Mouse (Mus musculus) ZHBTc4 (cell line): ENCODE data around the gene Nrp2.
A peak's percentile ranks its signal among the peaks of the same experiment; 100 is the strongest.

Experiments
- DNase-seq: peaks from one replicate; pipeline ENCODE4 v3.0.0-alpha.2; 2011; ENCODE audit warnings: low read depth, low spot score

The Nrp2 gene

DNA sequence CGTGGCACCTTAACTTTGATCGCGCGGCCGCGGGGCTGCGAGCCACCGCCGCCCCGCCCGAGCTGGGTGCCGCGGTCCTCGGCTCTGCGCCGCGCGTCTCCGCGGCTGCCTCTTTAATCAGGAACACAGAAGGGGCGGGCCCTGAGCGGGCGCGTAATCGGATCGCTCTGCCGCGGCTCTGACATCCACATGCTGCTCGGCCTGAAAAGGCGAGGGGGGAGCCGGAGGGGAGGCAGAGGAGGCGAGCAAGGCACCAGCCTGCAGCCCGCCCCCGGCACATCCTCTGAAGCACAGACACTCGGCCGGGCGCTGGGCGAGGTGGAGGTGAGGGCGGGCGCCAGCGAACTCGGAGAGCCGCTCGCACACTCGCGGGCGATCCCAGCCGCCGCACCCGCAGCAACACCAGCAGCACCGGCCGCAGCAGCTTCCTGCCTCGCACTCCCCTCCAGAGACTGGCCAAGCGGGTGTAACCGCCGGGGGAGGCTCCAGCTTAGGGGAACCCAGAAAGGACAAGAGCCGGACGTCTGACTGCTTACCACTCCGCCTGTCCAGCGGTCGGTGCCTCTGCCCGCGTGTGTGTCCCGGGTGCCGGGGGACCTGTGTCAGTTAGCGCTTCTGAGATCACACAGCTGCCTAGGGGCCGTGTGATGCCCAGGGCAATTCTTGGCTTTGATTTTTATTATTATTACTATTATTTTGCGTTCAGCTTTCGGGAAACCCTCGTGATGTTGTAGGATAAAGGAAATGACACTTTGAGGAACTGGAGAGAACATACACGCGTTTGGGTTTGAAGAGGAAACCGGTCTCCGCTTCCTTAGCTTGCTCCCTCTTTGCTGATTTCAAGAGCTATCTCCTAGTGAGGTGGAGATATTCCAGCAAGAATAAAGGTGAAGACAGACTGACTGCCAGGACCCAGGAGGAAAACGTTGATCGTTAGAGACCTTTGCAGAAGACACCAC is at the start of gene Nrp2:
Nrp2 (plus strand) TSS at position 128 of the 959 bp plus-strand sequence.
- DNase-seq, result peak; percentile 91

DNA sequence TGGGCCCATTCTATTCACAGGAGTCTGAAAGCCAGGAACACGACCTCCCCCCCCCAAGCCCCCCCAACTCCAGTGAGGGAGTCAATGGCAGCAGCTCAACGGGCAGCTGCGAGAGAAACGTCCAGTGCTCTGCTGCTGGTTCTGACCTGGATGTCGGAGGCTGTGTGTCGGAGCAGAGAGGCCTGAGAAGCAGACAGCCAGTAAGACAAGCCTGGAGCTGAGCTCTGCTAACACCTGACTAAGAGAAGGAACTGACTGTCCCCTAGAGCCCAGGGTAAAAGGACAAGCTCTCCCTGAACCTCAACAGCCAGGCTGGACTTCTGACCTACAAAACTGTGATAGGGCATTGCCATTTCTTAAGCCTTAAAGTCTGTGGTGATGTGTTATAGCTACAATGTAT is 48.6 kb upstream of the Nrp2 start:
- no peak for DNase-seq

DNA sequence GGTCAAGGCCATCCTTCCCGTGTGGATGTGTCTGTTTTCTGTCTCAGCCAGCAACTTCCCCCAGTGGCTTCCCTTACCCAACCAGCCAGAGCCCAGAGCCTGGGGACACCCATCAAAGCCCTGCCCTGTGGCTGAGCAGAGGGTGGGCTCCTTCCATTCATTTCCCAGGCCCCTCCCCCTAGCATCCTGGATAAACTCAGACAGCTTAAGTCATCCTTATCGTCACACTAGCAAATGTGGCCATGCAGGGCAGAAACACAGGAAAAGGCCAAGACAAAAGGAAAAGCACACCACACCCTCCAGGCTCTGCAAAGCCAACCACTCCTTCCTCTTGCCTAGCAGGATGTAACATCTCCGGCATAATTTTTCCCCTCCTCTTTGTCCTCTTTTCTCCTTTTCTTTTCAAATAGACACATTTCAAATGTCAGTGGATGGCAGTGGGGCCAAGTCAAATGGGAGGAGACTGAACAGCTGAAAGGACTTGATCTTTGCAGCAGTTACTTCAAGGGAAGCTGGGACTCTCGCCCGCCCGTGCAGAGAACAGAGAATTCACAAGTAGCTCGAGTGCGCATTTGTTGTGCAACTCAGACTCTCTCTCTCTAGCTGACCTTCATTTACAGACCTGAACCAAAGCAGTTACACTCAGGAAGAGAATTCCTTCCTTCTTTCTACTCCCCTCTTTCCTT is 38.0 kb upstream of the Nrp2 start:
- DNase-seq, result peak; percentile 95

DNA sequence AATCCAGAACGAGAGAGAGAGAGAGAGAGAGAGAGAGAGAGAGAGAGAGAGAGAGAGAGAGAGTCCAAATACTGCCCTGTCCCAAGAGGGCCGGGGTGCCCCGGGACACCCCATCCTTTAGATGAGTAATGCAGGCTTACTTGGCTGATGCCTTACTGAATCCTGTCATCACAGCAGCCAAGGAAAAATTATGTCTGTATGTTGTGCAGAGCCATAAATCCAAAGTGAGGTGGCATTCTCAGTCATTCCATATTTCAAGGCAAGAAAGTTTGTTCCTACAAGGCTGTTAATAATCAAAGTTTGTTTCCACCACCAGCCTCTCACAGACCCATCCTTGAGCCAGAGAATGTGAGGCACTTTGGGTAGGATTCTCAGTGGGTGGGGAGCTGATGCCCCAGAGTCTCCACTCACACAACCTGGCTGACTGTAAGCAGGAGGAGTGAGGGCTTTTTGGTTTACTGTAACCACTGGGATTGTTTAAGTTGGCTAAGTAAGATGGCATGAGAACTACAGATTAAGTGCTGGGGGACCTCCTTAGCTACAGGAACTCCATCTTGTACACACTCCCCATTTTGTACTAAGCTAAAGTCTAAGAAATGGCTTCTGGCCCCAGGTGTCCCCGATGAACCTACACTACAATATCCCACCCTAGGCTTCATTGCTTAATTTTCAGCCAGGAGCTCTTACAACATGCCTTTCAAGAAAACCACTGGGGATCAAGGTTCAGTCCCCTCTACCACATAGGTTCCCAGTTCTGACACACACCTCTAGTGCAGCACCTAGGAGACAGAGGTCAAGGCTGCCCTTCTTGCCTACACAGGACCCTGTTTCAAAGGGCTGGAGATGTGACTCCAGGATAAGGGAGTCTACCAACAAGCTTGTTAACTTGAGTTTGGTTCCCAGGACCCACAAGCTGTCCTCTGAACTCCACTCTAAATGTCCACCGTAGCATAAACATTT is 37.0 kb upstream of the Nrp2 start:
- DNase-seq, result no peak

DNA sequence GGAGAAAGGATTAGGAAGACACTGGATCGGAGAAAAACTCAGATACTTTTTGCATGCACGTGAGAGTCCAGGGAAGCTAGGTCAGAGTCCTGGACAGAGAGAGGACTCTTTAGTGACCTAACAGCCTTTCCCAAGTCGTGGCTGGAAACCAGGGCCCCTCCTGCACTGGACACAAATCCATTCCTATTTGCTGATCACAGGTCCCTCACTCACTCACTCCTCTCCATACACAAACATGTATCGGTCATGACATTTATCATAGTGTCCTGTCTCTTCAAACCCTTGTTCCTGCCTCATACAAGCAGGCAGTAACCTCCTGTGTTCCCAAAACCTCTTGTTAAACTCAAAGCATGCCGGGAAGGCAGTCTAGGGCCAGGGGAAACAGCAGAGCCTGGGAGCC is 36.3 kb upstream of the Nrp2 start:
- DNase-seq, result no peak

DNA sequence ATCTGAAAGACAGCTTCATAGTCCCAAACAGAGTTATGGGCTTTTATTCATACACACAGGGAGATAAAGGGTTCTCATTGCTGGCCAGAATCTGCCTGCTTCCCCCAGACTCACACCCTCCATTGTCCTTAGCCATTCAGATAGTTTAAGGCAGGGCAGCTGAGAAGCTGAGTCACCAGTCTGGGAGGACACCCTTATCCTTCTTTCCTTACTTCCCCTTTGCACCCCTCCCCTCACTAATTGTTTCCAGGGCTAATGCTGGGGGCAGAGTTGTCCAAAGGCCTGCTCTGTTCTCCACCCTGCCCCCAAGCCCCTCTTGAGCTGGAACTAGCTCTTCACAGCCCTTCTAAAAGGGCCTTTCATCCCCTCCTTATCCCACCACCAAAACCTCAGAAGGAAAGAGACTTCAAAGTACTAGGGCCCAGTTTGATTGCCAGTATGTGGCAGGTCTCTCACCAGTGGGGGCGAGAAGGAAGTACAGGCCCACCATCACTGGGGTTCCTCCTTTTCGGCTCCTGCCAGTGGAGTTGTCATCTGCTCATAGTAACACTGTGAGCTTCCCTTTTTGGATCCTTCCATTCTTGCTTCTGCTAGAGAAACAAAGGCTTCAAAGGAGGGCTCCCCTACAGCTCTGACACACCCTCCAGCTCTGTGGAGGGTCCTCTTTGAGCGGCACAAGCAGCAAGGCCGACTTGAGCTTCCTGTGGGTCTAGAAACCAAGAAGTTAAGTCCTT is 24.3 kb upstream of the Nrp2 start:
- DNase-seq, result peak; percentile 86

DNA sequence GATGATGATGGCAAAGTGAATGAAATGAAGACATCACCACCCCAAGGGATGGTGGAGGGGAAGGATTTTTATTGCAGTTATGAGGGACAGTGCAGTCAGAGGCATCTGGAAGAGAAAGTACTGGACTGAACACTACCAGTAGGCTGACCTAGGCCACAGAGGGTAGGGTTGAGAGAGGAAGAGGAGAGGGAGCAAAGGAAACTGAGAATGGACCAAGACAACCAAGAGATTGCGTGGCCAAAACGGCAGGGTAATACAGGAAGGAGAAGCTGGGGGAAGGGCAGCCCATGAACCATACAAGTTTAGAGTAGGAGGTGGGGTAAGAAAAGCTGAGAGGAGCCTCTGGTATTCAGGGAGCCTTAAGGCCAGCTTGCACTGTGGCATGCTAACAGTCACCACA is 23.6 kb upstream of the Nrp2 start:
- DNase-seq, result no peak

DNA sequence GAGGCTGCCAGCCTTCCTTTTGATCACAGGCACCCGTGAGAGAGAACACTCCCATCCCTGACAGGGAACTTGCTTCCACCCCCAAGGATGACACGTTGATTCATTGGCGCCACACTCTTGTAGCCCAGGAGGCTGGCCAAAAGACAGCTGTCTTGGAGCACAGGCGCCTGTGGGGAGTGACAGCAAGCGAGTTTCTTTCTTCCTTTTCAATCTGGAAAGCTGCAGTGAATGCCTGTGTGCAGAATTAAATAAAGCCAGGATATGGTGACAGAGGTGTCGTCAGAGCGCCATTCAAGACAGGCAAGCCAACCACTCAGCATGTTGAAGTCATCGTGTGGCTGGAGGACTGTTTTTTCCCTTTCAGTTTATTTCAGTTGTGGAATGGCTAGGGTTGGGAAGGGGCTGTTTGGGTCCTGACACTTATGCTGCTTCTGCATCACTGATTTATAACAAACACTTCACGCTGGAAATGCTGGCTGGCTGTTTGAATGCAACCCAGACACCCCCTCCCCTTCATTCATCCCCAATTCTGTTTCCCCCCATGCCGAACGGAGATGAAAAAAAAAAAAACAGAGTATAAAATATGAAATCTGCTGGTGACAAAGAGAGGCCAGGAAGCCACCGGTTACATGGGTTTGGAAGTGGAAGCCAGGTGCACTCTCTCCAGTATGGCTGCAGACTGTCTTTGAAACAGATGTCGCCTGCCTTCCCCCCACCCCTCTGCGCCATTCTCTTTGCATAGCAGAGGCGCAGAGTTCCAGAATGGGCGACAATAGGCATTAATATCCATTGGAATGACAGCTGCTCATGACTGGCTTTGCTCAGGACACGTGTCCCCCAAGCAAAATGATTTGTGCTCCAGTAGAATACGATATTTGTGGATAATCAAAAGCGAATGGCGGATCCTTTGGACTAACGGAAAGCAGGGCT is 20.4 kb upstream of the Nrp2 start:
- no peak for DNase-seq

DNA sequence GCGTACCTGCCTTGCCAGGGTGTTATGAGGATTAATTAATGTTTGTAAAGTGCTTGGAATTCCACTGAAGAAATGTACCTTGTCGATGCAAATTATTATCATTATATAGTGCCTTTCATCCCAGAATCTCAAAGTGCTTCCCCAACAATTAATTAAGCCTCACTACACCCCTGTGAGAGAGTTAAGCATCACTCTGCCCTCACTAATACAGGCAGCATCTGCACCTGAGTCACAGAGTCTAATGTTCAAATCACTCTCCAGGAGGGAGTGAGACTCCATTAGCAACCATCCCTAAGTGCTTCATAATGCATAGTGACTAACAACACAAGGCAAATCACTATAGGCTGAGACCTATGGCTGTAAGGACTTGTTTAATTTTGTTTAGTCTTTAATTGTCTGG is 19.6 kb upstream of the Nrp2 start:
- no peak for DNase-seq

DNA sequence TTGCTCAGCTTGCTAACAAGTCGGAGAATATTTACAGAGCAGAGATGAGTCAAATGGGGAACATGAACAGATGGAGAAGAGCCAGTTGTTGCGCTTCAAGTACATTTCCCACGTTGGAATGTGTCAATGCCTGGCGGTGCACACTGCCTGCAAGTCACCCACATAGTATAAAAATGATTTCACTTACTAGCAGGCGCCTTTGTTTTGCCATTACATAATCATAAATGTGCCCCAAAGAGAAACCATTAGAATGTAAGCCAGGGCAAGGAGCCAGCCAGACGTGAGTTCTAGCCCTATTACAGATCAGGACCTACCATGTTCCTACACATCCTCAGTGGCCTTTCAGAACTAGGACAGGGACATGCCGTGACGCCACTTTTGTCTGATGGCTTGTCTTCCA is 15.6 kb upstream of the Nrp2 start:
- no peak for DNase-seq

DNA sequence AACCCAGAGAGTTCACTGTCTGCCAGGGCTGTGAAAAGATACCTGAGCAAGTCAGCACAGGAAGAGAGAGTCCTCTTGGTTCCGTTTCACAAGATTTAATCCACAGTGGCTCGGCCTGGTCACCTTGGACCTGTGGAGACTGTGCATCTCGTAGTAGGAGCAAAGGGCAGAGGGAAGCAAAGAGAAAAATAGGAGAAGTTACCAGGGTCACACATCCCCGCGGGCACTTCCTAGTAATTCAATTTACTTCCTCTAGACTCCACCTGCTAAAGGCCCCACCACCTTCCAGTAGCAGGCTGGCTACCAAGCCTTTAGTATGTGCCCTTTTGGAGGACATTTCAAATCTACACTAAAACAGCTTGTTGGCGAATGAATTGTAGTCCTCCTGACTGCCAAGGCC is 11.9 kb upstream of the Nrp2 start:
- DNase-seq, result no peak

DNA sequence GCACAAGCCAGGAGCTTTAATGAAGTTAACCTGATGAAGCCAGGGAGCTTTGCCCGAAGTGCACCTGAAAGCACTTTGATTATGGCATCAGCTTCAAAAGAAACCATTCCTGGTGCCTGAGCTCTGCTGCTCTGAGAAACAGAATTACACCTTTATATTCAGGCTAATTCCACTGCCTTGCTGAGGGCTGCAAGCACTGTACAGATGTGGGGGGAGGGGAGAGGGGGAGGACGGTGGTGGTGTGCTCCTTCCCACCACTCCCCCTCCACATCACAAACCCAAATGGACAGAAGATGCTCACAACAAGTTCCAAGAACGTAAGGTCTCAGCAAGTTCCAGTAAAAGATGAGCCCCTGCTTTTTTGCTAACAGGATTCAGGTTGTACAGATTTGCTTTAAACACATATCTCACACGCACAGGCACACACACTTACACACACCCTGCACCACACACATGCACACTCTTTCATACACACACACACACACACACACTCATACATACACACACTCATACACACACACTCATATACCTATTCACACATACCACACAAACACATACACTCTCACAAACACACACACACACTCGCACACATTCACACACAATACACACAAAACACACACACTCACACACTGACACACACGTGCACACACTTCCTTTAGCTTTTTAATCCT is 6.6 kb upstream of the Nrp2 start:
- DNase-seq, result no peak

DNA sequence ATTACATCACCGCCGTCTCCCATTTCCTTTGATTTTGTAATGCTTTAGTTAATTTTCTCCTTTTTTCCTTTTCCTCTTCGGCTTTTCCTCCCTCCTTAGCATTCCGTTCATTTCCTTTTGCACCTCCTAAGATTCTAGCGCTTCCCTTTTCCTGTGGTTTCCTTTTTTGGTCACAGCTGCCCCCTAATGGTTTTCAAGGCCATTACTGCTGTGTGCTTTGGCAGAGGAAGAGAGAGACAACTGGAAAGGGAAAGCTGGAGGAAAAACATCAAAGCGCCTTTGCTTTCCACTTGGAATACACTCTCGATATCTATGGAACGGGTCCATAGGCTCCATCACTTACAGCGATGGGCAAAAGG is 6.1 kb upstream of the Nrp2 start:
- peak; percentile 71 for DNase-seq

DNA sequence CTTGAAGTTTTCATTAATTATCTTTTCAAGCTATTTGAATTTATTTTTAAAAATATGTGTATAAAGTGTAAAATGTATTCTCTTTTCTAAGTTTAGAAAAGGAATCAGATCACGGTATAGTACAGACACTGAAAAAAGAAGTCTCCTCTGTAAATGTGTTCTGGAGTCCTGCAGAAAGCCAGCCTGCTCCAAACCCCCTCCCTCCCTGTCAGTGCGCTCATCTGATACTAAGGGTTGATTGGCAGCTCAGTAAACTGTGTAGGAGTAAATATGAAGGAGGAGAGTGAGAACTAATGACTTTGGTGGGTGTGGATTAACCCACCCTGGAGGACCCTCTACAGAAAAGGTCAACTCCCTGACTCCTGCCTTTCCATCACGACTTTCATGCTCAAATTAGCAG is 5.7 kb upstream of the Nrp2 start:
- DNase-seq, result no peak

DNA sequence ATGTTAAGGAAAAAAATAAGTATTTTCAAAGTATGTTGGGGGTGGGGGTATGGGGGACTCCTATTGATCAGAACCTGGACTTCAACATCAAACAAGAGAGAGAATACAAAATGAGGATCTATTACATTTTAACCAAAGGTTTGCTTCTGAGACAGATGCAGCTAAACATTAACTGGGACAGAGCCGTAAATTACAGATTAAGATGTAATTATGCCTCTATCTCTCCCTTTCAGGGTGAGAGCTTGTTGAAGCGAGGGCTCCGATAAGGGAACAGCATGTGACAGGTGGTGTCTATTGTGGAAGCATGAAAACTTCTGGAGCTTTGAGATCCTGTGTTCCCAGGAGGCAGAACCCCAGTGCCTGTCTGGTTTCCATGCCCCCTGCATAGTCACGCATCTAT is 3.3 kb upstream of the Nrp2 start:
- no peak for DNase-seq

DNA sequence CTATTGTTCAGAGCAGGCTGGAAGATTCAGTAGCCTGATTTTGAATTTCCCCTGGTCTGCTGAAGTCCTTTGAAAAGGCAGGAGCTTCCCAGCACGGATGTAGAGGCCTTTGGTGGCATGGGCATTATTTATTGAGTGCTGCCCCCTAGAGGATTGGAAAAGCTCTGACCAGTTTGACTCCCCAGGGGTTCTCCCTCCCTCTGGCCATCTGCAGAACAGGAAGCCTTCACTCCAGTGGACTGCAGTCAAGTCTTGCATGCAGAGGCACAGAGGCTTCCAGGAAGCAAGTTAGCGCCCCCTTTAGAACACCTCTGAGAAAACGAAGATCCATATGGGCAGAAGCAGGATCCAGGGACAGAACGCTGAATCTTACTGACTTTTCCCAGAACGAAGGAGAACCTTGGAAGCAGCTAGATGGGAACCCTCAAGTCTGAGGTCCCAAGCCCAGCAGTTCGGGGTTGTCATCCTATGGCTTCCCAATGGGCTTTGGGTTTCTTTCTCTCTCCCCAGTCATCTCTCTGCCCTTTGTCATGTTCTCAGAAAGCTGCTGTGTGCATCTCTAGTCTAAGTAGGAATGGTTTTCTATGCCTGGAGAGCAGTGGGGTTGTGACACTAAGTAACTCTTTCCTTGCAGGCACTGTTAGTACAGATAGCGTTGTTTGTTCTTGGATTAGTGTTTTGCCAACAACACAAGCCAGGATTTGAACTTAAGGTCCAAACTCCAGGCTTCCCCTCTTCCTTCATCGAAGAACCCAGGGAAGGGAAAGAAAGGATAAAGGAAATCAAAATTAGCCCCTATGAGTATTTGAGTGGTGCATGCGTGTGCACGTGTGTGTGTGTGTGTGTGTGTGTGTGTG is 1.8 kb upstream of the Nrp2 start:
- DNase-seq, result peak; percentile 93

DNA sequence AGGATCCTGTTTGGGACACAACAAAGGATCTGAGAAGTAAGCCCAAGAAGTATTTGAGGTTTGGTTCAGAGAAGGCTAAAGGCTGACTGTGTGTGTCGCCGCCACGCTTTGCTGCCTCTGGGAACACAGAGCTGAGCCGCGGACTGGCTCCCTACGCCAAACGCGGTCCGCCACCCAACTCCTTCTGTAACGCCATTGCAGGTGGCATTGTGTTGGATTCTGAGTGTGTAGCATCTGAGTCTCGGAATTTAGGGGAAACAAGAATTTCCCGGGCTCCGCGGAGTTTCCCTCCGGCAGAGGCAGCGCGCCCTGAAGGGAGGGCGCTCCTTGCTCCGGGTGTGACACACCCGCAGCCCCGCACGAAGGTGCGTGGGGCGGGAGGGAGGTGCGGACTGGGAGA is 342 bp upstream of the Nrp2 start:
- no peak for DNase-seq

DNA sequence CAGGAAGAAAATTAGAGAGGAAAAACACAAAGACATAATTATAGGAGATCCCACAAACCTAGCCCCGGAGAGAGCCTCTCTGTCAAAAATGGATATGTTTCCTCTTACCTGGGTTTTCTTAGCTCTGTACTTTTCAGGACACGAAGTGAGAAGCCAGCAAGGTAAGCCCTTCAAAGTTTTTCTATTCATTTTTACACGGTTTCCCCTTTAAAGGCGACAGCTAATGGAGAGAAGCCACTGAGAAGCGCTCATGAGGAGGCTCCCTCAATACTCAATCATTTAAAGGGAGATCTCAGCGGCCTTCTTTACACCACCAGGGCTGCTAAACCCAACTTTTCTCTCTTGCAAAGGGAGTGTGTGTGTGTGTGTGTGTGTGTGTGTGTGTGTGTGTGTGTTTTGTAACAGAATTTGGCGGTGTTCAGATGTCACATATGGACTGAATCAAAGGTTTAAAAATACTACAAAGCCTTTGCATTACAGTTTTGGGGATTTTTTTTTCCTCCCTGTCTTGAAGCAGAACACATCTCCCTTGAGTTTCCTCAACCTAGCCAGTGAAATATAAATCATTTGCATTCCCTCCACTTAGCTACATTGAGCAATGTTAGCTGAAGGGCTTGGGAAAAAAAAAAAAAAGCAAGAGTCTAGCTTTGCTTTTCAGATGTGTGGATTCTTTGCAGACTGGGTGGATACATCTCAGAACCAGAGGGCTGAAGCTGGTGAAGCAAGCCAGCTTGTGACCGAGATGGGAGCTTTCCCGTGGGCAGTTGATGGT is 1.2 kb downstream of the Nrp2 start:
- DNase-seq, result no peak
